Mouse (Mus musculus) hindbrain, embryonic 16.5 days (tissue): ENCODE data around the gene Zfpl1. TPM values are rescaled to one million over a fixed set of nuclear protein-coding genes. Genes with fewer than 3 reads are reported as not detected.

ENCODE experiments used
- ATAC-seq: fragments of 200-750 bp; cut with Nextera tagmentation; 2 replicates; pipeline ENCODE4 v1.8.0; 2017; ENCODE audit warnings: moderate TSS enrichment, moderate library complexity
- H3K27ac ChIP-seq: fragments of 300-500 bp; sonication (generic); 2 replicates; pipeline ENCODE4 v1.5.1; 2014; ENCODE audit warnings: low read depth, mild to moderate bottlenecking, control low read depth, low read length, moderate library complexity
- H3K27me3 ChIP-seq: fragments of 300-500 bp; sonication (generic); replicated peaks from 2 replicates; pipeline ENCODE4 v1.6.1; 2014; ENCODE audit warnings: low read length; ENCODE audit not compliant: control insufficient read depth, insufficient read depth
- H3K36me3 ChIP-seq: fragments of 300-500 bp; sonication (generic); 2 replicates; pipeline ENCODE4 v1.6.1; 2014; ENCODE audit warnings: mild to moderate bottlenecking, low read length, moderate library complexity, mixed read lengths; ENCODE audit not compliant: control insufficient read depth, insufficient read depth
- H3K4me1 ChIP-seq: fragments of 300-500 bp; sonication (generic); 2 replicates; pipeline ENCODE4 v1.6.1; 2014; ENCODE audit warnings: low read depth, low read length; ENCODE audit not compliant: control insufficient read depth, insufficient read depth
- H3K4me2 ChIP-seq: fragments of 300-500 bp; sonication (generic); 2 replicates; pipeline ENCODE4 v1.6.1; 2014; ENCODE audit warnings: mild to moderate bottlenecking, low read length, control low read depth, moderate library complexity
- H3K4me3 ChIP-seq: fragments of 300-500 bp; sonication (generic); 2 replicates; pipeline ENCODE4 v1.5.1; 2014; ENCODE audit warnings: mild to moderate bottlenecking, low read length, control low read depth, moderate library complexity
- H3K9ac ChIP-seq: fragments of 300-500 bp; sonication (generic); 2 replicates; pipeline ENCODE4 v1.6.1; 2014; ENCODE audit warnings: low read depth, mild to moderate bottlenecking, control low read depth, low read length, moderate library complexity
- H3K9me3 ChIP-seq: fragments of 300-500 bp; sonication (generic); 2 replicates; pipeline ENCODE4 v1.6.1; 2014; ENCODE audit warnings: mild to moderate bottlenecking, low read length, moderate library complexity; ENCODE audit not compliant: control insufficient read depth
- WGBS: fragments of 180-500 bp; shearing (Covaris S2); extraction: QIAGEN DNeasy Blood & Tissue Kit; methylation state at CpG from one replicate; pipeline ENCODE4 v1.1.7; 2014; 5-methylcytosine and 5-hydroxymethylcytosine counted together
- polyA plus RNA-seq: library from polyadenylated mRNA; unstranded; fragments of >200 nt; fragmentation: Nextera tagmentation; extraction: Ambion mirVana; gene quantifications from 2 replicates; pipeline ENCODE4 v1.2.1, GENCODE M21; 2015

Zfpl1 gene
- polyA plus RNA-seq, 1 experiment from 2014 or later = 74.8 TPM

- WGBS = 1% methylated on average over 31 of the region's 33 CpGs
- Histone ChIP-seq H3K4me1 (peaks cover 6% of the 10 kb centered on the region), H3K27ac (peak within 1 kb of the TSS; percentile 92), H3K4me2 (peak within 1 kb of the TSS; percentile 73), H3K9me3 (no peaks in the 10 kb centered on the region), H3K36me3 (peaks cover 19% of the 10 kb centered on the region), H3K27me3 (no peaks in the 10 kb centered on the region), H3K9ac (peak within 1 kb of the TSS; percentile 87), H3K4me3 (peak within 1 kb of the TSS; percentile 76)
- peak; percentile 93 for ATAC-seq
Observed at GRCm38 (mm10) chr19:6076564-6077393, 8.0 kb downstream of the Zfpl1 start, which contains the start of gene Vps51. Gene Vps51 (minus strand): TSS chr19:6077231.

GRCm38 (mm10) chr19:6073889-6074288 is 10.9 kb downstream of the Zfpl1 start:
- no peak for ATAC-seq
- Histone ChIP-seq H3K9ac (no peak overlapping the region), H3K27me3 (no peaks in the 10 kb centered on the region), H3K27ac (no peak overlapping the region), H3K36me3 (peaks cover 29% of the 10 kb centered on the region), H3K4me3 (no peak overlapping the region), H3K9me3 (no peaks in the 10 kb centered on the region), H3K4me1 (peaks cover 6% of the 10 kb centered on the region), H3K4me2 (no peak overlapping the region)
- WGBS = 90% methylated on average over 5 of the region's 5 CpGs

GRCm38 (mm10) chr19:6071261-6071660 is 13.5 kb downstream of the Zfpl1 start:
- no peak for ATAC-seq
- Histone ChIP-seq H3K4me3 (no peak overlapping the region), H3K27ac (no peak overlapping the region), H3K9me3 (no peaks in the 10 kb centered on the region), H3K36me3 (peaks cover 28% of the 10 kb centered on the region), H3K4me2 (no peak overlapping the region), H3K27me3 (no peaks in the 10 kb centered on the region), H3K9ac (no peak overlapping the region), H3K4me1 (peaks cover 17% of the 10 kb centered on the region)
- 95% methylated on average over 19 of the region's 19 CpGs for WGBS

DNA sequence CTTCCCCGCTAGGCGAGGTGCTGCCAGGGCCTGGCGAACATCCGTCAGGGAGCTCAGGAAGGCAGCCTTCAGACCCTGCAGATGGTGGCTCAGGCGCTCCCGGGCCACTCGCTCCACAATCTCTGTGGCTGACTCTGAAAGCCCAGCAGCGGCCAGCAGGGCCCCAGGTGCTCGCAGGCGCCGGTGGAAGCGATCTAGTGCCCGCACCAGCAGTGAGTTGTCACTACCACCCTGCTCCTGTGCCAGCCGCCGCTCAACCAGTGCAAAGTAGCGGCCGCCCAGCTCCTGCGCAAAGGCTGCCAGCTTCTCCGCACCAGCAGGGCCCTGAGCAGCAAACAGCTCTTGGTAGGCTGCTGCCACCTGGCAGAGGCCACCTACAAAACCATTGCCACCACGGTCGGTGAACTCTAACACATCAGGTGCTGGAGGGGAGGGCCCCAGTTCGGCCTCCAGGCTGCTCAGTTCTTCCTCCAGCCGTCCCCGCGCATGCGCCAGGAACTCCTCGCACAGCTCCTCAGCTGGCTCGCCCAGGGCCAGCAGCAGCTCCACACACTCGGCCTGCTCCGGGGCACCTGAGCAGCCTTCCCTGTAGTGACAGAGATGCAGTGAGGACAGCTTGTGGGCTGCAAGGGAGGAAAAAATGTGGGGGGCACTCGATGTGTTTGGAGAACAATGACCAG is 14.0 kb downstream of the Zfpl1 start:
- ATAC-seq = no peak
- H3K4me2 ChIP-seq = no peak overlapping the region
- H3K4me3 ChIP-seq = no peak overlapping the region
- no peaks in the 10 kb centered on the region for H3K27me3 ChIP-seq
- peaks cover 18% of the 10 kb centered on the region for H3K4me1 ChIP-seq
- H3K36me3 ChIP-seq = peaks cover 28% of the 10 kb centered on the region
- no peaks in the 10 kb centered on the region for H3K9me3 ChIP-seq
- H3K9ac ChIP-seq = no peak overlapping the region
- H3K27ac ChIP-seq = no peak overlapping the region
- WGBS = 91% methylated on average over 31 of the region's 31 CpGs

DNA sequence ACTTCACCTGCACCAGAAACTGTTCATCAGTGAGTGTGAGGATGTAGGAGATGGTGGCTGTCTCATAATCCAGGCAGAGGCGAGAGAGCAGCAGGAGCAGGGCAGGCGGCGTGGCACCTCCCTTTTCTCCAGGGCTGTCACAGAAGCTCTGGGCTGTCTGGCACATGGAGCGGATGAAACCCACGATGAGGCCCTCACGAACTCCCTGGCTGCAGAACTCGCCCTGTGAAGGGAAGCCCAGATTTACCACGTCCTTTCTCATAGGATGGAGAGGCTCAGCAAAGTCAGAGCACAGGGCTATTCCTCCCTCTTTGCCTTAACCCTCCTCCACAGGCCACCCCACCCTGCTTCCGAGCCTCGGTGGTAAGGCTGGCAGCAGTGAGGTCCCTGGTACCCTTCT is 14.9 kb downstream of the Zfpl1 start:
- no peak overlapping the region for H3K27ac ChIP-seq
- H3K36me3 ChIP-seq = peaks cover 28% of the 10 kb centered on the region
- H3K9me3 ChIP-seq = no peaks in the 10 kb centered on the region
- WGBS = 96% methylated on average over 10 of the region's 10 CpGs
- peaks cover 20% of the 10 kb centered on the region for H3K4me1 ChIP-seq
- no peaks in the 10 kb centered on the region for H3K27me3 ChIP-seq
- no peak overlapping the region for H3K4me2 ChIP-seq
- ATAC-seq = no peak
- no peak overlapping the region for H3K9ac ChIP-seq
- H3K4me3 ChIP-seq = no peak overlapping the region

- 79% methylated on average over 4 of the region's 4 CpGs for WGBS
- Histone ChIP-seq H3K4me3 (no peak overlapping the region), H3K27me3 (no peaks in the 10 kb centered on the region), H3K36me3 (peaks cover 28% of the 10 kb centered on the region), H3K4me2 (no peak overlapping the region), H3K27ac (no peak overlapping the region), H3K9ac (no peak overlapping the region), H3K4me1 (peaks cover 21% of the 10 kb centered on the region), H3K9me3 (no peaks in the 10 kb centered on the region)
- ATAC-seq = no peak
Observed at GRCm38 (mm10) chr19:6068951-6069350, 15.8 kb downstream of the Zfpl1 start.

DNA sequence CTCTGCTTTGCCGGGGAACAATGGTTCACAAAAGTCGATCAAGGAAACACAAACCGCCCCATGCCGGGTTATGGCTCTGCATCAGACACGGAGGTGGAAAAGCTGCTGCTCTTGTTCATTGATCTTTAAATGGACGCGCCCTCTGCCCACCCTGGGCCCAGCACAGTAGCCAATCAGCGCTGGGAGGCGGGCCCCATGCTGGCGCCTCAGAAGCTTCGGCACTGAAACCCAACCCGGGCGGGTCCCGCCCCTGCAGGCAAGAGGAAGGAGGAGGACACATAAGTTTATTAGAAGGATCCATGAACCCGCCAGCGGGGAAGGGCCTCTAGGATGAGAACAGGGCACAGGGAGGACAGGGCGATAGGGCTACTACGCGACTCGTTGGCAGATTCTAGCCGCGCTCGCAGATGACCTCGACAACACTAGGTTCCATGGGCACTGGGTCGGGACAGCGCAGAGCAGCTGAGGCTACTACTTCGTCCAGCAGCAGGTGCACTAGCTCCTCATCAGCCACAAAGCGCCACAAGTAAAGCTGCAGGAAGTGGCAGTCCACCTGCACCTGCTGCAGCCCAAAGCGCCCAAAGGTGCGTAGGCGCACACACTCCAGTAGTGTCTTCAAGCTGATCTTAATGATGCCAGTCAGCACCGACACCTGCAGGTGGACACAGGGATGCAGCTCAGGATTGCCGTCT is 16.9 kb downstream of the Zfpl1 start, which contains the start of gene Tm7sf2:
Tm7sf2 (minus strand) TSS at position 650 of the 692 bp plus-strand sequence.
- Histone ChIP-seq H3K9me3 (no peaks in the 10 kb centered on the region), H3K36me3 (peaks cover 23% of the 10 kb centered on the region), H3K4me2 (peak within 1 kb of the TSS; percentile 89), H3K4me3 (peak within 1 kb of the TSS; percentile 62), H3K27me3 (no peaks in the 10 kb centered on the region), H3K4me1 (peaks cover 27% of the 10 kb centered on the region), H3K27ac (peak within 1 kb of the TSS; percentile 92), H3K9ac (peak within 1 kb of the TSS; percentile 79)
- ATAC-seq = peak; percentile 94
- 8% methylated on average over 32 of the region's 33 CpGs for WGBS

GRCm38 (mm10) chr19:6067011-6067723 is 17.6 kb downstream of the Zfpl1 start:
- H3K9me3 ChIP-seq = no peaks in the 10 kb centered on the region
- peak overlapping the region; percentile 79 for H3K9ac ChIP-seq
- ATAC-seq = peak; percentile 66
- under 1% methylated on average over 30 of the region's 30 CpGs for WGBS
- no peaks in the 10 kb centered on the region for H3K27me3 ChIP-seq
- H3K4me1 ChIP-seq = peaks cover 34% of the 10 kb centered on the region
- peak overlapping the region; percentile 62 for H3K4me3 ChIP-seq
- peak overlapping the region; percentile 89 for H3K4me2 ChIP-seq
- H3K27ac ChIP-seq = peak overlapping the region; percentile 92
- H3K36me3 ChIP-seq = peaks cover 19% of the 10 kb centered on the region
